Mouse (Mus musculus): ENCODE results near the gene Cd79b. TPM values are rescaled to one million over a fixed set of nuclear protein-coding genes. Genes with fewer than 3 reads are reported as not detected.

Cd79b gene
- not detected for polyA plus RNA-seq (2014; fragmentation: Illumina TruSeq; extraction: RNeasy Lipid Tissue Mini Kit (QIAGEN cat#74804); ENCODE audit: low read depth, low replicate concordance)

DNA sequence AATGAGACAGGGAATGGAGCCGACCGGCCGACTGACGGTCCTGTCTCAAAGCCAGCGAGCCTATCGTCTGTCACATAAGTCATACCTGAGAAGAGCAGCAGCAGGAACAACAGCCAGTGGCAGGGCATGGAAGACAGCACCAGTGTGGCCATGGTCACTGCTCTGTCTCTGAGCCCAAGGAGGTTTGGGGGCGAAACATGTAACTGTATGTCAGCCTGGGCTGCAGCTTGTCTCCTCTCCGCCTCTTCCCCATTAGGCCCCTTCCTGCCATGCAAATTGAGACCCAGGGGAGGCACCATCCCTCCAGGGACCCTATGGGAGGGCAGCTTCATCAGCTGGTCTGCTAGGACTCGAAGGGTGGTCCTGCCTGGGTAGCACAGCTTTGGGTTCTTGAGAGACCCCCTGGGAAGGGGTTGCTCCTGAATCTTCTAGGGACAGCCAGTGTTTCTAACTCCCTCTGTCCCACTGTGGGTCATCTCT lies at the start of gene Cd79b:
TSS of gene Cd79b (minus strand) at position 430 of the 480 bp plus-strand sequence.

DNA sequence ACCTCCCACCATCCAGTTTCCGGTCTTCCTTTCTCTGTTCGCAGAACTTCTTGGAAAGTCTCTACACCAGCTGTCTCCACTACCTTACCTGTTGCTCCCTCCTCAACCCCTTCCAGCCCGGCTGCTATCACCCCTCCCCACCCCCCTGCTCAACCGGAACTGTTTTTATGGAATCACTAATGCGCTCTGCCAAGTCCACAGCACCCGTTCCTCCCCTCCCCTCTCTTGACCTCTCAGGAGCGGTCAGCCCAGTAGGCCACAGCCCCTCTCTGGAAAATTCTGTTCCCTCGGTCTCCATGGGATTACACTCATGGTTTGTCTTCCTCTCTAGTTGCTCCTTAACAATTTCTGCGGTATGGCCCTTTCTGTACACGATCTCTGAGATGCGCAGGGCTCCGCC lies 38.6 kb upstream of the Cd79b start, which contains the start of gene Scn4a:
TSS of gene Scn4a (minus strand) at position 101 of the 400 bp plus-strand sequence.

DNA sequence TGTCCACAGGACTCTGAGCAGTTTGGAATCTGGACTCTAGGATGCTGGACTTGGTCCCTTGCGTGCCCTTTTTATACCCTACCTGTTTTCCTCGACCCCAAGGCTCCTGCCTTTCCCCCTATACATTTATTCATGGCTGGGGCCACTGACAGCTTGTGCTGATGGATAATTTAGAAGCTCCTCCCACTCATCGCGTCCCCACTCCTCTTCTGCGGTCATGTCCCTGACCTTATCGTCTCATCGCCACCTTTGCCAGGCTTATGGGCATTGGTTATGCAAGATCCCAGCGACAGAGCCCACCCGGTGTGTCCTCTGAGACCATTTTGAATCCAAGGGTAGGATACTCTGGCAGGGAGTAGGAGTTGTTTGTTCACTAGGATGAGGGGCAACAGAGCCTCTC lies 12.8 kb downstream of the Cd79b start, which contains the start of gene Gh:
TSS of gene Gh (minus strand) at position 101 of the 400 bp plus-strand sequence.

DNA sequence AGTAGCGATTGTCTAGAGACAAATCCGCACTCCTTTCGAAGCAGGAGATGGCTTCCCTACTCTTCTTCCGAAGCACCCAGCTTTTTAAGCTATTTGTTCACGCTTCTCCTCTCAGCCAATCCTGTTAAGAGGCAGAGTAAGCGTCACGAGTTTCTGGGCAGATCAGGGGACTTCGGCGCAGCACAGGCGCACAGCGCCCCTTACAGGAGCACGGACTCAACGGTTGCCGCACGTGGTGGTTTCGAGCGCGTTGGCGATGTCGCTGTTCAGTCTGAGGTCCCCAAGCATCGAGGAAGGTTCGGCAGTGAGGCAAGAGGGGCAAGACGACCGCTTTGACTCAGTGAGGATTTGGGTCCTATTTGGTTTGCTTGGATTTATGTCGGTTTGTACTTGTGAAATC lies 38.1 kb downstream of the Cd79b start, which contains the start of gene Tcam1:
TSS of gene Tcam1 (plus strand) at position 219 of the 400 bp plus-strand sequence.

DNA sequence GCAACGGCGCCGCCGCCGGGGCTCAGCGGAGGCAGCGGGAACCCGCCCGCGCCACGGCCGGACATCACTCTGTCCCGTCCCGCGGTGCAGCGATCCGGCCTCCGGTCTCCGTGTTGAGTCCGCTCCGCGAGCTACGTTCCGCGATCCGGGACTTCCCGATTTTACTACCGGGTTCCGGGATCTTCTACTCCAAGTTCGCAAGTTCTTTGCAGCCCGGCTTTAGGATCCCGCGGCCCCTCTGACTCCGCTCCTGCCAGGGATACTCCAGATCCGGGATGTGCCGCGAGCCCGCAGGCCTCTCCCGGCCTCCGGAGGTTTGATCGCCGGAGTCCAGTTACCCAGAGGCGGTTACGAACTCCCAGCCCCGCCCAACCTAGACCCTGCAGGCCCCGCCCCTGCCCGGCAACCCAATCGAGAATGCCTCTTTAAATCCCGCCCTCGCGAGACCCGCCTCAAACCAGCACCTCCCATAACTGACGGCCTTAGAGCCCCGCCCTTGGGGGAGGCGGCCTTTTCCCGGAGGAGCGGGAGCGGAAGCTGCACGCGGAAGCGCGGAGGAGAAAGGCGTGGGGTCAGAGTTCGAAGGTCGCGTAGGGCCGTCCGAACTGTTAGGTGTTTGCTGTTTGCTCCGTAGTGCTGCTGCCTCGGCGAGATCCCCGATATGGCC lies 41.8 kb downstream of the Cd79b start, which contains the start of gene Smarcd2:
TSS of gene Smarcd2 (minus strand) at position 329 of the 667 bp plus-strand sequence.

Other genes with a start within 250 kb of the Cd79b start
- 2.2 TPM for gene Taco1, start 248.7 kb downstream of the Cd79b start, polyA plus RNA-seq (2014; fragmentation: Illumina TruSeq; extraction: RNeasy Lipid Tissue Mini Kit (QIAGEN cat#74804); ENCODE audit: low read depth, low replicate concordance)
- 4.4 TPM for gene Map3k3, start 230.1 kb downstream of the Cd79b start, polyA plus RNA-seq (2014; fragmentation: Illumina TruSeq; extraction: RNeasy Lipid Tissue Mini Kit (QIAGEN cat#74804); ENCODE audit: low read depth, low replicate concordance)
- gene Gm10840, start 153.9 kb downstream of the Cd79b start, polyA plus RNA-seq (2014; fragmentation: Illumina TruSeq; extraction: RNeasy Lipid Tissue Mini Kit (QIAGEN cat#74804); ENCODE audit: low read depth, low replicate concordance): 1.4 TPM
- gene Limd2, start 153.9 kb downstream of the Cd79b start, polyA plus RNA-seq (2014; fragmentation: Illumina TruSeq; extraction: RNeasy Lipid Tissue Mini Kit (QIAGEN cat#74804); ENCODE audit: low read depth, low replicate concordance): 106 TPM
- gene Strada, start 112.6 kb downstream of the Cd79b start, polyA plus RNA-seq (2014; fragmentation: Illumina TruSeq; extraction: RNeasy Lipid Tissue Mini Kit (QIAGEN cat#74804); ENCODE audit: low read depth, low replicate concordance): 72.2 TPM
- 42.5 TPM for gene Ccdc47, start 98.4 kb downstream of the Cd79b start, polyA plus RNA-seq (2014; fragmentation: Illumina TruSeq; extraction: RNeasy Lipid Tissue Mini Kit (QIAGEN cat#74804); ENCODE audit: low read depth, low replicate concordance)
- gene Ddx42, start 97.8 kb downstream of the Cd79b start, polyA plus RNA-seq (2014; fragmentation: Illumina TruSeq; extraction: RNeasy Lipid Tissue Mini Kit (QIAGEN cat#74804); ENCODE audit: low read depth, low replicate concordance): 47.3 TPM
- 18.6 TPM for gene Ftsj3, start 58.7 kb downstream of the Cd79b start, polyA plus RNA-seq (2014; fragmentation: Illumina TruSeq; extraction: RNeasy Lipid Tissue Mini Kit (QIAGEN cat#74804); ENCODE audit: low read depth, low replicate concordance)
- gene Psmc5, start 58.6 kb downstream of the Cd79b start, polyA plus RNA-seq (2014; fragmentation: Illumina TruSeq; extraction: RNeasy Lipid Tissue Mini Kit (QIAGEN cat#74804); ENCODE audit: low read depth, low replicate concordance): 40.5 TPM
- gene Smarcd2, start 41.8 kb downstream of the Cd79b start, polyA plus RNA-seq (2014; fragmentation: Illumina TruSeq; extraction: RNeasy Lipid Tissue Mini Kit (QIAGEN cat#74804); ENCODE audit: low read depth, low replicate concordance): 13.1 TPM
- 34.8 TPM for gene Tcam1, start 38.1 kb downstream of the Cd79b start, polyA plus RNA-seq (2014; fragmentation: Illumina TruSeq; extraction: RNeasy Lipid Tissue Mini Kit (QIAGEN cat#74804); ENCODE audit: low read depth, low replicate concordance)
- not detected for gene Gh, start 12.9 kb downstream of the Cd79b start, polyA plus RNA-seq (2014; fragmentation: Illumina TruSeq; extraction: RNeasy Lipid Tissue Mini Kit (QIAGEN cat#74804); ENCODE audit: low read depth, low replicate concordance)
- gene Scn4a, start 38.5 kb upstream of the Cd79b start, polyA plus RNA-seq (2014; fragmentation: Illumina TruSeq; extraction: RNeasy Lipid Tissue Mini Kit (QIAGEN cat#74804); ENCODE audit: low read depth, low replicate concordance): 0.29 TPM
- not detected for gene Prr29, start 50.7 kb upstream of the Cd79b start, polyA plus RNA-seq (2014; fragmentation: Illumina TruSeq; extraction: RNeasy Lipid Tissue Mini Kit (QIAGEN cat#74804); ENCODE audit: low read depth, low replicate concordance)
- not detected for gene Icam2, start 73.3 kb upstream of the Cd79b start, polyA plus RNA-seq (2014; fragmentation: Illumina TruSeq; extraction: RNeasy Lipid Tissue Mini Kit (QIAGEN cat#74804); ENCODE audit: low read depth, low replicate concordance)
- gene Ern1, start 173.1 kb upstream of the Cd79b start, polyA plus RNA-seq (2014; fragmentation: Illumina TruSeq; extraction: RNeasy Lipid Tissue Mini Kit (QIAGEN cat#74804); ENCODE audit: low read depth, low replicate concordance): 4.4 TPM

Data from testis, adult 10 weeks (tissue).